Mouse (Mus musculus) stomach, postnatal 0 days (tissue): ENCODE data around the gene Prss42.

Experiments used
- CTCF ChIP-seq: IDR thresholded peaks from 2 replicates; pipeline ENCODE4 v1.5.1; 2016; ENCODE audit warnings: antibody characterized with exemption, low read depth, mild to moderate bottlenecking, moderate library complexity
- EP300 ChIP-seq: optimal IDR thresholded peaks from 2 replicates; pipeline ENCODE3; 2016; ENCODE audit warnings: antibody characterized with exemption

- TF ChIP-seq CTCF, result no peak
- no peak for TF ChIP-seq EP300
Measured at GRCm38 (mm10) chr9:110841438-110841837, 43.5 kb downstream of the Prss42 start.
